Mouse (Mus musculus): ENCODE results near the gene Hoxa2.

Hoxa2 gene

GRCm38 (mm10) chr6:52163366-52164031 lies 1.1 kb downstream of the Hoxa2 start:
- peak; percentile 63 to 83 for DNase-seq

DNA sequence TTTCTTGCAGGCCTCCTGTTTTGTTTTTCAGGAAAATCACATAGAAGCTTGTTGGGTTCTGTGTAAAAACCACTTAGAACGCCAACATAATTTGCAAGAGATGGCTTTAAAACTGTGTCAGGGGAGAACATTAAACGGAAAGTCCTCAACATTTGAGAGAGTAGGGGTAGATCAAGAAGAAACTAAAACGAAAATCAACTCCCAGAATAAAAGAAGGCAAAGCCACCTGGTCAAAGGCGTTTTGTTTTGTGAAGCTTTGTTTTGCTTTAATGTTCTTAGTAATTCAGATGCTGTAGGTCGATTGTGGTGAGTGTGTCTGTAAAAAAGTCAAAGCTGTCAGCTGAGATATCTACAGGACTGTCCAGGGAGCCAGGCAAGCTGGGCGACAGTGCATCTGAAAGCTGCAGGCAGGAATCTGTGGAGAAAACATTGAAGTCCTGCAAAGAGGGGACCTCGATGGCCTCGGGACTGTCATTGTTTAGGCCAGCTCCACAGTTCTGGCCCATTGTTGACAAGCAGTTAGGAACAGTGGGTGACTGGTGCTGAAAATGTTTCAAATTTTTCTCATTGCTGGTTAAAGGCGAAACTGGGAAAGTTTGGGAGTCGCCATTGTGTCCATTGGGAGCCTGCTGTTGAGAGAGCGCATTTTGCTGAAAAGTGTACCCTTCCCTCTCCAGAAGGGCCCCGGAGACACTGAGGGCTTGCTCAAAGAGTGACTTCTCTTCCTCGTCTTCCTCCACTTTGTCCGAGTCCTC lies 1.8 kb downstream of the Hoxa2 start:
- peak in 1 of 2 experiments; percentile 51 for DNase-seq

DNA sequence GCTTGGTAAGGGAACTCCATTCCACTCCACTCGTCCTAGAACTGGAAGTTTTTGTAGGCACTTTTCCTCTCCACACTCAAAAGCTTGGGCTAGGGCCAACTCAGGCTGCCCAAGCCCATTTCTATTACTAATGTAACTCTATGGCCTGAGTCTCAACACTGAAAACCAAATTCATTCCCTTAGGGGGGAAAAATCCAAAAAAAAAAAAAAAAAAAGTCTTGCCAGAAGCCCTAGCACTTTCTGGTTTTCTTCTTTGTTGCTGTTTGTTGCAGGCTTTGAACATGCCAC lies 2.6 kb downstream of the Hoxa2 start:
- DNase-seq, result no peak

GRCm38 (mm10) chr6:52161336-52162092 lies 3.1 kb downstream of the Hoxa2 start:
- no peak for DNase-seq

DNA sequence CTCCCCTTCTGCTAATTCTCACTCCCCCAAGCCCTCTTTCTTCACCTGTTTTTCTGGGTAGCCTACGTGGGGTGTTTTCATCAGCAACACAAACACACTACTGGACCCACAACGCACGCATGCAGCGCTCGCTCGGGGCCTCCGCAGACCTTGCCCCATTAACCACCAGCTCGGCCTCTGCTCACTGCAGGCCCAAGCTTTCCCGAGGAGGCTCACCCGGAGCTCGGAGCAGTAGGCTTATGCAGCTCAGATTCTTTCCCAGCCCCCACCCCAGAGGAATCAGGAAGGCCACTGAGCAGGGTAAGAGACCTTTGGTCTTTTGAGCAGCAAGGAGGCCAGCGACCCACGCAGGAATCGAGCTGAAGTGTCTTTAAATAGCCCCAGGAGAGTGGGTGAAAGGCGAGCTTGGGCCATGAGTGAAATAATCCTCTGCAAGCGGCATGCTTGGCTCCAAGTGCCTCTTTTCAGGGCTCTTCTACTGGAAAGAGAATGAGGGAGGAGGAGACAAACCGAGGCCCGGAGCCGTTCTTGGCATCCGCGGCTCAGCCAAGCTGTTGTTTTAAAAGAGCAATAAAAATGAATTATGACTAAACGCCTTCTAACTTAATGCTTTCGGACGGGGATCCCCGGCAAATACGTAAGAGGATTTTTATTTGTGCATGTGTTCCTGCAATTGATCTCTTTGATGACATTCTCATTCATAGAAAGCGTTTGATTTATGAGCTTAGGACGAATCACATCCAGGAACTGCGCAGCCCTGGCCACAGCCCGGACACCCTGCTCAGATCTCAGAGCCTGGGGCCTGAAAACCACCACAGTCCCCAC lies 3.9 kb downstream of the Hoxa2 start:
- DNase-seq, result peak; percentile 69 to 87

- DNase-seq, result peak; percentile 45 to 51
Measured at GRCm38 (mm10) chr6:52159979-52160378, 4.7 kb downstream of the Hoxa2 start.

DNA sequence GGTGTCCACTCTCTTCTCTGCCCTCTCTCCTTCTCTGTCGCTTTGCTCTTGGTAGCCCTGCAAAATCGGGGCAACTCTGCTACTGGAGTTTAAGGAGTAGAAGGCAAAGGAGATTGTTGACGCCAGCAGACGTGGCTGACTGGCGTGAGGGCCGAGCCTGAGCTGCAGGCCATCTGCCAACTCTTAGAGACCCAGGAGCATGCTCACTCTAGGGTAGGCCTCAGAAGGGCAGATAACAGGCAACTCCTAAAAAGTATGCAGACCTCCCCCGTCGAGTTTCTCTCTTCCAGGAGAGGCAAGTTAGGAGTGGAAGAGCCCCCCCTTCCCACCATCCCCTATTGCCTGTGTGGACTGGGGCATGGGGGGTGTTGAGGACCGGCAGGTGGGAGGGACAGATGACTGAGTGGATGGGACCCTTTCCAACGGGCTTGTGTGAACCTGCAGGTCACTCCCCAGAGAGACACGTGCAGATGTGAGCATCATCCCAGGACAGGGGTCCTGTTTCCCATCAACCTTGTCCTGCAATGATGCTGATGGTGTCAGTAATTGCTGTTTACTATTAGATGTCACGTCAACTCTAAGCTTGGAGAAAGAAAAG lies 5.4 kb downstream of the Hoxa2 start:
- peak; percentile 58 to 76 for DNase-seq

- peak; percentile 89 to 93 for DNase-seq
Measured at GRCm38 (mm10) chr6:52158276-52159051, 6.2 kb downstream of the Hoxa2 start, which contains the start of gene Hoxa1. Hoxa1 (minus strand) TSS chr6:52158317.

- no peak for DNase-seq
Measured at GRCm38 (mm10) chr6:52157466-52158275, 7.0 kb downstream of the Hoxa2 start.

DNA sequence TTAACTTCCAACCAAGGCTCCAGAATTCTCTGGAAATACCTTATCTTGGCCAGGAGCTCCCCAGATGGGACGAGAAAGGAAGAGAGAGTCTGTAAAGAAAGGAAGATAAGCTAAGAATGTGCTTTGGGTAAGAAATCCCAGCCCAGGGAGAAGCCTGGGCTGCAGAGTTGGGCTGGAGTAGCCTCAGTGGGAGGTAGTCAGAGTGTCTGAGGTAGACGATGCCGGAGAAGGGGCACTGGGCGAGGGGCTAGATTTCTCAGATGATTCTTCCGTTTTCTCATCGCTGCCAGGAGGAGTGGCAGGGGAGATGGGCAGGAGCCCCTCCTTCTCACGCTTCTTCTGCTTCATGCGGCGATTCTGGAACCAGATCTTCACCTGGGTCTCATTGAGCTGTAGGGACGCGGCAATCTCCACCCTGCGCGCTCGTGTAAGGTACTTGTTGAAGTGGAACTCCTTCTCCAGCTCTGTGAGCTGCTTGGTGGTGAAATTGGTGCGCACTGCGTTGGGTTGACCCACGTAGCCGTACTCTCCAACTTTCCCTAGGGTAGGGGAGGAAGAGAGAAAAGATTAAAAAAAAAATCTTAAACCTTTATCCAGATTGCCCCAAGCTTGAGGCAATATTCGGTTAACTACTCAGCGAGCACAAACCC lies 8.0 kb downstream of the Hoxa2 start:
- no peak for DNase-seq

DNA sequence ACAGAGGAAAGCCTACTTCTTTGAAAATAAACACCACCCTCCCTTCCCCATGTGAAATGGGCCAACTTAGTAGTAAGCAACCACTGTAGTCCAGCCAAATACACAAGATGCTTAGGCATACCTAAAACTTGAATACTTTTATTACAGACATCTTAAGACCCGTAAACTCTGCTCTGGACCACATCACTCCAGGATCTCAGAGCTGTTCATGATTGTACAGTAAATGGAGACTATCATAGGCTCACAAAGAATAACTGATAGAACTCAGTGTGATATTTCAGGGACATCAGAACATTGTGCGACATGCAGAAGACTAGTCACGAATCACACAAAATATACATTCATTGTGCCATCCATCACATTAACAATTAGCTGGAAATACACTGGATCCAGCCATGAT lies 9.2 kb downstream of the Hoxa2 start:
- no peak for DNase-seq

DNA sequence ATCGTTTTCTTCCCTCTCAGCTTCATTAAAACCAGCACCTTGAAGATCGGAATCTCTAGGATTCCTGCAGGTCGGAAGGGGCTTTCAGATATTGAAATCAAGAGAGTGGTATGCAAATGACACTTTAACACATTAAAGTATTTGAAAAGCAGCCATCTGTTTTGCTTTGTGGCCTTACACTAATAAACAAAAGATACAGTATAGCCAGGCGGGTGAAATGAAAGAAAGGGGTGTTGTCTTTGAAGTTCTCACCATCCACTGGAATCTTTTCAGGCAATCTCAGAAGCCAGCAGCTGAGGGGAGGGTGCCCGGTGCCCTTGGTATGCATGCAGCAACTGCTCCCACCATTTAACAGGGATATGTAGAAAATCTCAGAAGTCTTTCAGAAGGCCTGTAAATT lies 10.6 kb downstream of the Hoxa2 start:
- no peak for DNase-seq

- no peak for DNase-seq
Measured at GRCm38 (mm10) chr6:52153270-52153669, 11.4 kb downstream of the Hoxa2 start.

DNA sequence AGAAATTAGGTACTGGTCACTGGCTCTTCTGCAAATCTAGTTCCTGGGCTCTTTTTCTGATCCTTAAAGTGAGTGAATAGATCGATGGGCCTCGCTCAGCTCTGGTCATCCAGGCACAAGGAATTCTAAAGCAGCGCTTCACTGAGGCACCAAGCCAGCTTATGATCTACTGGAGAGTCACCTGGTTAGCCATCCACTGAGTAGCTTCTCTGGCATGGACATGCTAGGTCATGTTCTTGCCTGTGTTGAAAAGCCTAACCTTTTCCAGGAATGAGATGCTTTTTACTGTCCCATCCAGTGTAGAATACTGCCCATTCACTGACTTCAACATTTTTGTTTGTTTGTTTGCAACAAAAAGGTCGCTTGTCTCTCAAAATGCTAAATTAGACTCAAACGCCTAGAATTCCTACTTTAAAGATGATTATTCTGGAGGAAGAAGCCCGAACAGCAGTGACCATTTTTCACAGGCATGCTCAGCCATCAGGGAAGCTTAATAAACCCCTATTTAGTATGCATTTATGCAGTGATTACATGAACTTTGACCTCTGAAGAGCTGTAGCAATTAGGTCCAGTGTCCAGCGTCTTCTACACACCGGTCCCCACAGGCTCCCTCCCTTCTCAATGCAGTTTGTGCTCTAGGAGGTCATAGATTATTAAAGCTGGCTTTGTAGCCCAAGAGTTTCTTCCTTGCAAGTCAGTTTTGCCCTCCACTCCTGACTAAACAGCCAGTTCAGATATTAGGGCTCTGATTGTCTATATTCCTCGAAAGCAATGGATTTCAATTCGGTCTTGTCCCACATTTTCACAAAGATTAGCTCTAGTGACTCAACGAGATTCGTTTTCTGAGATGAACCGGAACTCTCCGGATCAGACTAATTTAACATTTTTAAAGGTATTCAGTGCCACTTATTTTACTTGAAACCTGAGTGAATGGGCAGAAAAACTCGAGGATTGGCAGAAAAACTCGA lies 12.1 kb downstream of the Hoxa2 start:
- no peak for DNase-seq

GRCm38 (mm10) chr6:52151571-52151970 lies 13.1 kb downstream of the Hoxa2 start:
- no peak for DNase-seq

DNA sequence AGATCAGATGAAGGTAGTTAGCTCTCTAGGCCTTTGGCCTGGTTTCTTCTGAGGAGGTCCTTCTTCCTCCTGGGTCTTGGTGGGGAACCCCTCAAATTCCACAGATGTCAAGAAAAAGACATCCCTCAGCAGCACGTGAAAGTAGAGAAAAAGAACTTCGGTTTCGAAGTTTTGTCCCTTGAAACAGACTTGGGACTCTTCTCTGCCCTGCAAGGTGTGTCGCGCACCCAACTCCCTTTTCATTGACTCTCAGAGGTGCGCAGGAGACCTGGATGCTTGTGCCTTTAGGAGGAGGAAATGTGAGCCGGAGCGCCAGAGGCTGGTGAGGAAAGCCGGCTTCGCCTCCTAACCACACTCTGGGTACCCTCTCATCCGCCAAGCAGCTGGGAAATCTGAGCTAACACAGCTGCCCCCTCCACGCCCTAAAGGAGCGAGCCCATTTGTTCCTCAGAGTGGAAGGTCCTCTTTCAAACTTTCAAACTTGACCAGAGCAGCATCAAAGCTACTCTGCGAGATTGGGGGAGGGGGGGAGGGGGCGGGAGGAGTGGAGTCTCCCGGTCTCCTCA lies 14.1 kb downstream of the Hoxa2 start:
- no peak for DNase-seq

DNA sequence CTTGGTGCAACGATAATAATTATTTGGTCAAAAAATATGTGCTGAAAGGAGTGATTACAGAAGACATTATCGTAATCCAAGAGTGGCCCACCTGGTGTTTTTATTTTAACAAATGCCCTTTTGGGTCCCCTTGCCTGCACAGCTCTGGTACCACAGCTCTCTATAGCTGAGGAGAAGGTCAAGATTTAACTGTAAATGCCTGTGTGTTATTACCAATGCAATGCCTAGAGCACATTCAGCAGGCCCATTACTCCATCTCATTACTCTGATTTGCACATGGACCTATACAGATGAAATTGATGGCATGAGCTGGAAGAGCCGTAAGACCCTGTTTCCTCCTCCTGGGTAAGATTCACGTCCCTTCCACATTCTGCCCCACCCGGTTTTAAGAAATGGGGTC lies 25.5 kb downstream of the Hoxa2 start:
- no peak for DNase-seq

DNA sequence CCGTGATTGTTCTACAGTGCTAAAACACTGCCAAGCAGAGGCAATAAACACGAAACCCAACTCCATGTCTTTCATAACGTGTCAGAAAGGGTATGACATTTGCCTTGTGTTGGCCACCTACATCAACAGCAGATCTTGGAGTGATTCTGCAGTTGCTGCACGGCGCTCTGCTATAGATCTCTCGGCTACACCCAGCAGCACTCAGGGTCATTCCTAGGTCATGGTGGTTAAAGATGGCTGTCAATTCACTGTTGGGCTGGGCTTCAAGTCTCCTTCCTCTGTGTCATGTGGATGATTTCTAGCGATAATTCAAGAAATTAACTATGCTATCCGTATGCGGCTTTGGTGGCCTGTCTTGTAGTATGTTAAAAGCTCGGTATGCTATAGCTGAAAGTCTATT lies 26.1 kb downstream of the Hoxa2 start:
- no peak for DNase-seq

Data from lung, postnatal 4 days (tissue).